Mouse (Mus musculus): ENCODE results near the gene Txnip.
"Not testable (repeated sequence)": the region's sequence is repeated elsewhere in the genome, so short reads cannot be mapped to it uniquely, and the experiment has no call there.

Txnip gene

GRCm38 (mm10) chr3:96594851-96595250 lies 37.1 kb downstream of the Txnip start:
- no peak for DNase-seq (ENCODE audit: low spot score)

DNA sequence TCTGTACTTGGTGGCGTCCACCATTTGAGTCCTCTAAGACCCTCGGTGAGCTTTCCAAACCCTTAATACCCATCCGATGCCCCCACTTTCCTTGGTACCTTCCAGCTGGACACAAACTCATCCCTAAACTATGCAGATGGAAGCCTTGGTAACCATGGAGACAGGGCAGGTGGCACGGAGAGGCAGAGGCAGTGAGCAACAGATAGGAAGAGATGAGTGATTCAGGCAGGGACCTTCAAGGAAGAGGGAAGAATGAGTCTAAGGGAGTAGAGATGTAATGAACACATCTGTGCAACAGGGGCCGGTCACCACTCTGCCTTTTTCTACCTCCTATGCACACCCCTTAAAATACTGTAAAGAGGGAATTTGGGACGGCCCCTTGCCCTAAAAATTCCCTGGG lies 37.9 kb downstream of the Txnip start:
- no peak for DNase-seq (ENCODE audit: low spot score)

GRCm38 (mm10) chr3:96596228-96596707 lies 38.5 kb downstream of the Txnip start, which contains the start of gene Ankrd34a:
Gene Ankrd34a, plus strand, starts transcription at chr3:96596636.
- no peak for DNase-seq (ENCODE audit: low spot score)

GRCm38 (mm10) chr3:96596855-96597254 lies 39.1 kb downstream of the Txnip start:
- DNase-seq (ENCODE audit: low spot score), result no peak

- no peak for DNase-seq (ENCODE audit: low spot score)
These were observed 39.7 kb downstream of the Txnip start for GRCm38 (mm10) chr3:96597435-96597891.

GRCm38 (mm10) chr3:96598156-96599068 lies 40.7 kb downstream of the Txnip start:
- DNase-seq (ENCODE audit: low spot score), result no peak

DNA sequence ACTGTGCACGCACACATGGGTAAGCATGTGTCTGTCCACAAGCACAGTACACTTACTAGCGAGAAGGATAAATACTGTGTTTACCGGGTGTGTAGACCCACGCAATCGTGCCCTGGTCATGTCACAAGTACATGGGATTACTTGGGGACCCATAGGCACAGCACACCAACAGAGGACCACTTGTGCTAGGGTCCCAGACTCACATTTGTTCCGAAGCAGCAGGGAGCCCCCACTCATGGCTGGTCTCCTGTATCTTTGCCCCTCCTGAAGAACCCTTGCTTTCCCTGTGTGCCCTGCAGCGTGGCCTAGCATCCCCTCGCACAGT lies 41.3 kb downstream of the Txnip start:
- no peak for DNase-seq (ENCODE audit: low spot score)

GRCm38 (mm10) chr3:96599411-96599810 lies 41.7 kb downstream of the Txnip start:
- DNase-seq (ENCODE audit: low spot score), result no peak

DNA sequence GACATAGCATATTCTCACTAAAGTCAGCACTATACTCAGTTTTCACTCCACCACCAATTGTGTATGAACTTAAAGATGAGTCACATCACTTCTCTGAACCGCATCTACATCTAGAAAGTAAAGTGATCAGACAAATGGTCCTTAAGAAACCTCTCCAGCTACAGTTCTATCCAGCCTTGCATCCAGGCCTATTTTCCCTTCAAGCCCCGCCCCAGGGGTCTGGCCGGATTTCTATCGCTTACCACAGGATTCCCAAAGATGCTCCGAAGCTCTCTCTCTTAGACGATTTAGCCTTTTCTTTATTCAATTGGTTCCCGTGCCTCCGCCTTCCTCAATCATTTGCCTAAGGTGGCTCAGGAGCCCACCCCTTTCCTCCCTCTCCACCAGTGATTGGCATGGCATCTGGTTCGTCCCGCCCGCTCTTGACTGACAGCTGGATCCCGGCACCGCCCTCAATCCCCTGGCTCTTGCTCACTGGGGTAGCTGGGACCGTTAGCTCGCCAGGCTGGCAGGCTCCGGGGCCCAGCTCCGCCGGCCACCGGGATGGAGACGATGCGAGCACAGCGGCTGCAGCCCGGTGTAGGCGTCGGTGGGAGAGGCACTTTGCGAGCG lies 43.0 kb downstream of the Txnip start, which contains the start of gene Lix1l:
Lix1l (plus strand) TSS at position 511 of the 612 bp plus-strand sequence.
- DNase-seq (ENCODE audit: low spot score), result no peak

DNA sequence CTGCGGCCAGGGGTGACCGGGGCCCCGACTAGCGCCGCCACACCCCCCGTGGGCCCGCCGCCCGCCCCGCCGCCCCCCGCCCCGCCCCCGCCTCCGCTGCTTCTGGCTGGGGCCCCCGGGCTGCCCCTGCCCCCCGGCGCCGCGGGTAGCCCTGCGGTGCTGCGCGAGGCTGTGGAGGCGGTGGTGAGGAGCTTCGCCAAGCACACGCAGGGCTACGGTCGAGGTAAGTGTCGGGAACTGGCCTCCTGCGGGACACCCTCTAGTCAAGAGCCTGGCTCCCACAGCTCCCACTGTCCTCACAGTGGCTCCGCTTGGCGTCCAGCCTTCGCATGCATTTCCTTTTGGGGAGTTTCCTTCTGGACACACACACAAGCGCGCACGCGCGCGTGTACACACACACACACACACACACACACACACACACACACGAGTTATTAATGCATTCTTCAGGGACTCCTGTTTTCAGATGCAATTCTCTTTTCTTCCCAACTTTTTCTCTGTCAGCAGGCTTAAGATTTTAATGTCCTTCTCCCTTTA lies 43.6 kb downstream of the Txnip start:
- DNase-seq (ENCODE audit: low spot score), result no peak

GRCm38 (mm10) chr3:96601941-96602703 lies 44.4 kb downstream of the Txnip start:
- DNase-seq (ENCODE audit: low spot score), result no peak

- DNase-seq (ENCODE audit: low spot score), result no peak
These were observed 44.9 kb downstream of the Txnip start for GRCm38 (mm10) chr3:96602704-96603084.

GRCm38 (mm10) chr3:96603311-96603710 lies 45.6 kb downstream of the Txnip start:
- DNase-seq (ENCODE audit: low spot score), result no peak

- DNase-seq (ENCODE audit: low spot score), result not testable (repeated sequence)
These were observed 48.2 kb downstream of the Txnip start for GRCm38 (mm10) chr3:96606007-96606406.

- no peak for DNase-seq (ENCODE audit: low spot score)
These were observed 48.9 kb downstream of the Txnip start for GRCm38 (mm10) chr3:96606618-96607017.
